ENCODE assay signal across 7 mouse cellular contexts in the genomic region with DNA sequence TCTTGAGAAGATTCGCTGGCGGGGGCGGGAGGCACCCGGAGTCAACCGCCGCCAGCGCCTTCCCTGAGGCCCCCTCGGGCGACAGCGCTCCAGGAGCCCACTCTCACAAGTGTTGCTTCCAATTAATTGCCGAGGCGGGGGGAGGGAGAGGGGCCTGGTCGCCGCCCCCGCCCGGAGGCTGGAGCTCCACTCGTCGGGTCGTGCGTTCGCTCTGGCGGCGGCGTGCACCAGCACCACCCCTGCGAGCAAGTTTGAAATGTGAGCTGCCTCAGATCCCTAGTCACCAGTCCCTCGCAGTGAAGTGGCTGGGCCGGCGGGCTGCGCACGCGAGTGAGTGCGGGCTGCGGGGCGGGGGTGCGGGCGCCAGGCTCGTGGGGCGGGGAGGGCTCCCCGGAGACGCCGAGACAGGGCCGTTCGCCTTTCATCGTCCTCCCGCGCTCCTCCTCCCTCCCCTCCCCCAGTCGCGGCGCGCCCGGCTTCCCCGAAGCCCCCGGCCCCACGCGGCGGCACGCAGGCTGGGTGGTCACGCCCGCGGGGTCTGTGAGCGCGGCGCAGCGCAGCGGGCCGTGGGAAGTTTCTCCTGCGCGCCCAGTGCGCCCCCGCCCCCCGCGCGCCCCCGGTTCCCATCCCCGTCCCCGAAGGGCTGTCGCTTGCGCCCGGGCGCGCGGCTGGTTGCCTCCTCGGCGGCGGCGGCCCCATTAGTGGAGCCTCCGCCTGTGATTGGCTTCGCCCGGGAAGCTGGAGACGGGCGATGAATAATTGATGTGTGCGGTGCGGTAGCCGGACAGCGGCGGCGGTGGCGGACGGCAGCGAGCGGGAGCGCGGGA.
DNase-seq lines count a peak whose midpoint lies in the region; ATAC-seq lines count a peak whose summit lies in the region.

No protein-coding gene starts in this region.

- peaks cover 89% of the 10 kb centered on the region for H3K4me1 ChIP-seq in heart, embryonic 15.5 days (replicated peaks)
- peaks cover 73% of the 10 kb centered on the region for H3K4me1 ChIP-seq in stomach, embryonic 14.5 days (ENCODE audit: control insufficient read depth, insufficient read depth, low read length)

- H3K27ac ChIP-seq in heart, embryonic 15.5 days, result peak overlapping the region; percentile 94
- H3K27ac ChIP-seq in stomach, embryonic 14.5 days (ENCODE audit: low read length), result peak overlapping the region; percentile 94

- peak; percentile 53 to 54 for DNase-seq in B cell, adult 2 months
- peak; percentile 63 for DNase-seq in CD4-positive, CD25-positive, alpha-beta regulatory T cell, adult 2 months (ENCODE audit: low read depth, low spot score)
- peak; percentile 91 for DNase-seq in embryo, embryonic 11 days
- DNase-seq in left cerebral cortex, postnatal 14 days (ENCODE audit: low spot score in 2 of 2), result peak; percentile 65 to 74
- DNase-seq in mesoderm, embryonic 11.5 days (ENCODE audit: low read depth, low spot score), result peak; percentile 77

- intact Hi-C loops in left cerebral cortex, postnatal 14 days (cut with DNase I), result loop anchor here (5.0 kb wide), 1 partner anchor 35 kb away; no protein-coding TSS in a partner anchor

- H3K9ac ChIP-seq in heart, embryonic 15.5 days, result peak overlapping the region; percentile 91
- peak overlapping the region; percentile 72 for H3K9ac ChIP-seq in stomach, embryonic 14.5 days (replicated peaks; ENCODE audit: low read depth, low read length)

- ATAC-seq in heart, embryonic 15.5 days (replicated peaks; ENCODE audit: insufficient number of reproducible peaks, insufficient read depth, low FRiP score, low read depth), result peak; percentile 42
- ATAC-seq in stomach, embryonic 14.5 days (ENCODE audit: insufficient number of reproducible peaks, insufficient read depth, low FRiP score, low read depth), result peak; percentile 53

- peak overlapping the region; percentile 85 for H3K4me3 ChIP-seq in heart, embryonic 15.5 days
- peak overlapping the region; percentile 72 for H3K4me3 ChIP-seq in stomach, embryonic 14.5 days (ENCODE audit: low read depth, low read length)

- H3K36me3 ChIP-seq in heart, embryonic 15.5 days, result no peaks in the 10 kb centered on the region
- no peaks in the 10 kb centered on the region for H3K36me3 ChIP-seq in stomach, embryonic 14.5 days (ENCODE audit: control insufficient read depth, insufficient read depth, low read length)

- no peaks in the 10 kb centered on the region for H3K27me3 ChIP-seq in heart, embryonic 15.5 days
- no peaks in the 10 kb centered on the region for H3K27me3 ChIP-seq in stomach, embryonic 14.5 days (ENCODE audit: control insufficient read depth, insufficient read depth, low read length)

- WGBS in heart, embryonic 15.5 days, result under 1% methylated on average over 87 of the region's 103 CpGs
- under 1% methylated on average over 63 of the region's 103 CpGs for WGBS in stomach, embryonic 14.5 days

- H3K9me3 ChIP-seq in heart, embryonic 15.5 days (replicated peaks), result no peaks in the 10 kb centered on the region
- no peaks in the 10 kb centered on the region for H3K9me3 ChIP-seq in stomach, embryonic 14.5 days (ENCODE audit: control insufficient read depth, low read depth, low read length)

- H3K4me2 ChIP-seq in heart, embryonic 15.5 days, result peak overlapping the region; percentile 99
- H3K4me2 ChIP-seq in stomach, embryonic 14.5 days (replicated peaks; ENCODE audit: low read depth, low read length), result peak overlapping the region; percentile 97

Comparison
In these comparisons a context has a peak if more than half of its experiments do, and no peak if none do; other contexts are left out.
1. Peak in every context shown above with its lines: DNase-seq, ATAC-seq, H3K4me3 ChIP-seq and H3K27ac ChIP-seq.